ENCODE assay signal across 9 mouse cellular contexts in the genomic region with DNA sequence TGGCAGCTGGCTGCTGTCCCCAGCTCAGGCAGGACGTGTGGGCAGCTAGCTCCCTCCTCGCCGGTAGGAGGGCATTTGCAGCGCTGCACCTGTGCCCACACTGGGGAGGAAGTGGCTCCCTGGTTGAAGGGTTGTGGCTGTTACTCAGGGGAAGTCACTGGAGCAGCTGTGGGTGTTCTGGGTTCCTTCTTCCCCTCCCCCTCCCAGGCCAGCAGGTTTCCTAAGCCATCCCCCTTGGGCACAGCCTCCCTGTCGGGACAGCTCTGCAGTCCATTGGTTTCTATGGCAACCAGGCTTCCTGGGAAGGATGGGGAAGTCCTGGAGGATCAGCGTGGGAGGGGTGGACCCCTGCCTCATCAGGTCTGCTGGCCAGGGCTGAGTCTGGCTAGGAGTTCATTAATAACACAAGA. TPM values are rescaled to one million over a fixed set of nuclear protein-coding genes. Genes with fewer than 3 reads are reported as not detected.
DNase-seq lines count a peak whose midpoint lies in the region; ATAC-seq and TF ChIP-seq lines count a peak whose summit lies in the region.
"Had no signal": no experiment of that assay in that cellular context is flagged by ENCODE, and none has a peak within 500 bp of the region (broad histone marks: within the 10 kb centered on the region; RNA-seq: fewer than 3 reads in every experiment).

No protein-coding gene starts in this region.

- H3K4me2 ChIP-seq in intestine, postnatal 0 days (replicated peaks; ENCODE audit: low read depth): no peak overlapping the region

- H3K9ac ChIP-seq in intestine, postnatal 0 days (ENCODE audit: low read depth, low read length): no peak overlapping the region

- H3K36me3 ChIP-seq in intestine, postnatal 0 days (ENCODE audit: control insufficient read depth, insufficient read depth): peaks cover 4% of the 10 kb centered on the region
- H3K36me3 ChIP-seq: G1E had no signal

- H3K27ac ChIP-seq in bone marrow, adult 2 months (ENCODE audit: control insufficient read depth, insufficient read depth, low read depth, low read length, poor library complexity): peak overlapping the region; percentile 44
- no peak overlapping the region for H3K27ac ChIP-seq in intestine, postnatal 0 days (ENCODE audit: low read depth, low read length)

- ATAC-seq in frontal cortex, adult (ENCODE audit: low TSS enrichment): 0 out of 2 replicates have a peak, but pooled peaks have one; percentile 18
- ATAC-seq in intestine, postnatal 0 days: 0 out of 2 replicates have a peak, but pooled peaks have one; percentile 10

- peak; percentile 33; the same call in 1 of the 2 replicates for TF ChIP-seq CTCF in bone marrow, adult 2 months (IDR thresholded peaks at IDR 0.05; ENCODE audit: control insufficient read depth, insufficient read depth, low read length)
- TF ChIP-seq CTCF in intestine, postnatal 0 days (IDR thresholded peaks at IDR 0.05; ENCODE audit: low read depth): no peak

- no peaks in the 10 kb centered on the region for H3K27me3 ChIP-seq in intestine, postnatal 0 days (replicated peaks; ENCODE audit: control insufficient read depth, insufficient read depth, low read length)

- H3K4me1 ChIP-seq in bone marrow, adult 2 months (ENCODE audit: control insufficient read depth, insufficient read depth, low read length): peaks cover 9% of the 10 kb centered on the region
- H3K4me1 ChIP-seq in intestine, postnatal 0 days (replicated peaks; ENCODE audit: control insufficient read depth, insufficient read depth, low read length): 0 out of 2 replicates have a peak, but pooled peaks cover 5% of the 10 kb centered on the region

- DNase-seq in frontal cortex, postnatal 36 days (ENCODE audit: low spot score in 2 of 2): no peak
- DNase-seq in neural tube, embryonic 10.5 days (ENCODE audit: extremely low spot score, low spot score): peak; percentile 55
- DNase-seq in Muller cell, postnatal 12 days (ENCODE audit: inconsistent ontology term): no peak
- no peak for DNase-seq in cerebellum, adult 11 months
- DNase-seq in adrenal gland, adult 2 months: no peak

- H3K9me3 ChIP-seq in intestine, postnatal 0 days (ENCODE audit: control insufficient read depth): no peaks in the 10 kb centered on the region
- H3K9me3 ChIP-seq: G1E had no signal

- WGBS in bone marrow, adult 2 months: 0% methylated on average over 6 of the region's 6 CpGs
- WGBS in intestine, postnatal 0 days: 38% methylated on average over 6 of the region's 6 CpGs

- no peak overlapping the region for H3K4me3 ChIP-seq in bone marrow, adult 2 months (replicated peaks; ENCODE audit: control insufficient read depth, low read depth, low read length)
- H3K4me3 ChIP-seq in intestine, postnatal 0 days (ENCODE audit: low read depth, low read length): no peak overlapping the region

- TF ChIP-seq POLR2A in bone marrow, adult 2 months (IDR thresholded peaks at IDR 0.05; ENCODE audit: borderline replicate concordance, control insufficient read depth, low read depth, low read length): peak; percentile 57; the same call in 1 of the 2 replicates

RNA-seq across cellular contexts. Expression of a gene that starts 5.3 kb away (rescaled TPM):
- 11.2 and 14.1 TPM in 2 replicates for polyA plus RNA-seq in bone marrow, adult 2 months (2011; ENCODE audit: insufficient read depth, insufficient read length, low replicate concordance, missing spikeins)
- polyA plus RNA-seq in intestine, postnatal 0 days (2015; fragmentation: Nextera tagmentation; extraction: Ambion mirVana): 16.4 and 21.8 TPM in 2 replicates
- total RNA-seq in adrenal gland, adult 2 months (2021): 10 to 100 TPM; 58.6 to 64.7 TPM
- polyA plus RNA-seq in adrenal gland, adult 2 months (2012; rRNA removed): 123 and 179 TPM in 2 replicates
- total RNA-seq: G1E had no signal
- polyA plus RNA-seq: G1E had no signal
